Mouse (Mus musculus): ENCODE measurements around the gene E430018J23Rik.

GRCm38 (mm10) chr7:127425911-127426310, 32.5 kb upstream of the E430018J23Rik start:
- TF ChIP-seq CTCF (IDR thresholded peaks at IDR 0.05; ENCODE audit: low read depth) (no peak), EP300 (optimal IDR thresholded peaks at IDR 0.05) (no peak)
